Mouse (Mus musculus) right cerebral cortex, postnatal 14 days (tissue): ENCODE measurements around the gene Canx.
"Not testable (repeated sequence)": the region's sequence is repeated elsewhere in the genome, so short reads cannot be mapped to it uniquely, and the experiment has no call there.

Source experiments
- DNase-seq: peaks from one replicate; pipeline ENCODE4 v3.0.0; 2022

Canx gene

GRCm38 (mm10) chr11:50329378-50329777 lies 3.9 kb upstream of the Canx start:
- DNase-seq, result no peak

GRCm38 (mm10) chr11:50328075-50328625 lies 2.7 kb upstream of the Canx start:
- no peak for DNase-seq

GRCm38 (mm10) chr11:50326302-50326966 lies 961 bp upstream of the Canx start:
- no peak for DNase-seq

GRCm38 (mm10) chr11:50324751-50325471 lies 562 bp downstream of the Canx start:
- no peak for DNase-seq

- no peak for DNase-seq
Measured at GRCm38 (mm10) chr11:50323843-50324242, 1.6 kb downstream of the Canx start.

GRCm38 (mm10) chr11:50322345-50322744 lies 3.1 kb downstream of the Canx start:
- no peak for DNase-seq

GRCm38 (mm10) chr11:50321239-50321638 lies 4.2 kb downstream of the Canx start:
- DNase-seq, result no peak

GRCm38 (mm10) chr11:50319343-50319742 lies 6.1 kb downstream of the Canx start:
- DNase-seq, result not testable (repeated sequence)

GRCm38 (mm10) chr11:50312803-50313202 lies 12.7 kb downstream of the Canx start:
- DNase-seq, result no peak

- DNase-seq, result no peak
Measured at GRCm38 (mm10) chr11:50303406-50303805, 22.1 kb downstream of the Canx start.

GRCm38 (mm10) chr11:50292190-50292855 lies 33.1 kb downstream of the Canx start, which contains the start of gene Maml1:
TSS of gene Maml1 (minus strand) at chr11:50292311.
- peak; percentile 95 for DNase-seq

- peak; percentile 44 for DNase-seq
Measured at GRCm38 (mm10) chr11:50291321-50292165, 33.9 kb downstream of the Canx start.

GRCm38 (mm10) chr11:50290486-50291225 lies 34.8 kb downstream of the Canx start:
- DNase-seq, result no peak

GRCm38 (mm10) chr11:50286428-50286827 lies 39.0 kb downstream of the Canx start:
- no peak for DNase-seq

- DNase-seq, result no peak
Measured at GRCm38 (mm10) chr11:50285696-50286095, 39.8 kb downstream of the Canx start.

GRCm38 (mm10) chr11:50285263-50285662 lies 40.2 kb downstream of the Canx start:
- no peak for DNase-seq

- no peak for DNase-seq
Measured at GRCm38 (mm10) chr11:50280053-50280452, 45.4 kb downstream of the Canx start.

- no peak for DNase-seq
Measured at GRCm38 (mm10) chr11:50279005-50279404, 46.5 kb downstream of the Canx start.

GRCm38 (mm10) chr11:50277706-50278105 lies 47.8 kb downstream of the Canx start:
- no peak for DNase-seq

GRCm38 (mm10) chr11:50277025-50277424 lies 48.4 kb downstream of the Canx start:
- no peak for DNase-seq

GRCm38 (mm10) chr11:50275568-50276151 lies 49.8 kb downstream of the Canx start:
- DNase-seq, result peak; percentile 36
